Mouse (Mus musculus) liver, embryonic 14.5 days (tissue): ENCODE results near the gene Rtn4rl1.

Source experiments
- CTCF ChIP-seq: IDR thresholded peaks from 2 replicates; pipeline ENCODE4 v1.5.1; 2016; ENCODE audit warnings: antibody characterized with exemption, low read depth, control low read depth
- EP300 ChIP-seq: IDR thresholded peaks from 2 replicates; pipeline ENCODE4 v1.6.1; 2016; ENCODE audit warnings: antibody characterized with exemption, low read depth

- TF ChIP-seq CTCF (no peak), EP300 (no peak)
Measured at GRCm38 (mm10) chr11:75311751-75312150, 118.2 kb downstream of the Rtn4rl1 start.
